Mouse (Mus musculus) megakaryocyte, embryonic 14.5 days (primary cell): ENCODE data around the gene Ankdd1b. TPM values are rescaled to one million over a fixed set of nuclear protein-coding genes. Genes with fewer than 3 reads are reported as not detected.
A peak's percentile ranks its signal among the peaks of the same experiment; 100 is the strongest.

Experiments
- H3K27me3 ChIP-seq: replicated peaks from 2 replicates; pipeline ENCODE3; 2012; ENCODE audit warnings: inconsistent platforms
- H3K36me3 ChIP-seq: replicated peaks from 2 replicates; pipeline ENCODE3; 2012; ENCODE audit warnings: low read length, inconsistent platforms, mixed read lengths
- H3K4me1 ChIP-seq: 2 replicates; pipeline ENCODE4 v1.6.1; 2012; ENCODE audit warnings: inconsistent platforms
- H3K4me3 ChIP-seq: replicated peaks from 2 replicates; pipeline ENCODE3; 2012; ENCODE audit warnings: moderate library complexity, mild to moderate bottlenecking, inconsistent platforms
- H3K9me3 ChIP-seq: 2 replicates; pipeline ENCODE4 v1.6.1; 2012; ENCODE audit warnings: inconsistent platforms
- FLI1 ChIP-seq: IDR thresholded peaks from 2 replicates; pipeline ENCODE4 v1.6.1; 2012; ENCODE audit warnings: low read length, inconsistent platforms, mixed read lengths
- GATA1 ChIP-seq: IDR thresholded peaks from 3 replicates; pipeline ENCODE4 v1.6.1; 2012; ENCODE audit warnings: mixed read lengths, low read length, inconsistent platforms, borderline replicate concordance
- polyA plus RNA-seq: library from polyadenylated mRNA; stranded (reverse); fragments of >175 nt; gene quantifications from 2 replicates; pipeline ENCODE4 v1.2.3, GENCODE M21; 2012; ENCODE audit warnings: low replicate concordance; ENCODE audit not compliant: insufficient read depth

Ankdd1b gene
- not detected in 2 replicates for polyA plus RNA-seq

GRCm38 (mm10) chr13:96470957-96471356, at the start of gene Ankdd1b:
Ankdd1b (minus strand) TSS chr13:96471198.
- Histone ChIP-seq H3K4me3 (no peak within 1 kb of the TSS), H3K27me3 (peaks cover 5% of the 10 kb centered on the region), H3K36me3 (no peaks in the 10 kb centered on the region), H3K4me1 (peaks cover 4% of the 10 kb centered on the region), H3K9me3 (no peaks in the 10 kb centered on the region)
- TF ChIP-seq GATA1 (no peak), FLI1 (no peak)

- Histone ChIP-seq H3K4me3 (no peak overlapping the region), H3K27me3 (no peaks in the 10 kb centered on the region), H3K9me3 (no peaks in the 10 kb centered on the region), H3K4me1 (peaks cover 63% of the 10 kb centered on the region), H3K36me3 (peaks cover 70% of the 10 kb centered on the region)
- TF ChIP-seq FLI1 (no peak), GATA1 (no peak)
Measured at GRCm38 (mm10) chr13:96517335-96517734, 46.3 kb upstream of the Ankdd1b start.

GRCm38 (mm10) chr13:96516249-96516648, 45.3 kb upstream of the Ankdd1b start:
- H3K36me3 ChIP-seq, result peaks cover 69% of the 10 kb centered on the region
- H3K4me1 ChIP-seq, result peaks cover 68% of the 10 kb centered on the region
- no peak overlapping the region for H3K4me3 ChIP-seq
- TF ChIP-seq GATA1 (no peak), FLI1 (no peak)
- no peaks in the 10 kb centered on the region for H3K27me3 ChIP-seq
- no peaks in the 10 kb centered on the region for H3K9me3 ChIP-seq

GRCm38 (mm10) chr13:96514154-96514942, 43.4 kb upstream of the Ankdd1b start:
- H3K36me3 ChIP-seq, result peaks cover 66% of the 10 kb centered on the region
- TF ChIP-seq FLI1, result no peak
- no peak for TF ChIP-seq GATA1
- no peaks in the 10 kb centered on the region for H3K27me3 ChIP-seq
- H3K4me3 ChIP-seq, result peak overlapping the region; percentile 47
- H3K4me1 ChIP-seq, result peaks cover 74% of the 10 kb centered on the region
- H3K9me3 ChIP-seq, result no peaks in the 10 kb centered on the region

- H3K36me3 ChIP-seq, result peaks cover 76% of the 10 kb centered on the region
- H3K9me3 ChIP-seq, result no peaks in the 10 kb centered on the region
- TF ChIP-seq FLI1, result no peak
- TF ChIP-seq GATA1, result no peak
- peak overlapping the region; percentile 65 for H3K4me3 ChIP-seq
- peaks cover 84% of the 10 kb centered on the region for H3K4me1 ChIP-seq
- no peaks in the 10 kb centered on the region for H3K27me3 ChIP-seq
Measured at GRCm38 (mm10) chr13:96511893-96512292, 40.9 kb upstream of the Ankdd1b start.

- TF ChIP-seq GATA1 (no peak), FLI1 (no peak)
- no peaks in the 10 kb centered on the region for H3K9me3 ChIP-seq
- peaks cover 75% of the 10 kb centered on the region for H3K36me3 ChIP-seq
- peak overlapping the region; percentile 87 for H3K4me3 ChIP-seq
- peaks cover 84% of the 10 kb centered on the region for H3K4me1 ChIP-seq
- H3K27me3 ChIP-seq, result no peaks in the 10 kb centered on the region
Measured at GRCm38 (mm10) chr13:96511262-96511661, 40.3 kb upstream of the Ankdd1b start.

- H3K27me3 ChIP-seq, result no peaks in the 10 kb centered on the region
- peaks cover 76% of the 10 kb centered on the region for H3K36me3 ChIP-seq
- H3K4me1 ChIP-seq, result peaks cover 84% of the 10 kb centered on the region
- H3K9me3 ChIP-seq, result no peaks in the 10 kb centered on the region
- peak overlapping the region; percentile 87 for H3K4me3 ChIP-seq
- TF ChIP-seq GATA1 (no peak), FLI1 (no peak)
Measured at GRCm38 (mm10) chr13:96510635-96511034, 39.6 kb upstream of the Ankdd1b start.

GRCm38 (mm10) chr13:96507541-96507940, 36.5 kb upstream of the Ankdd1b start:
- H3K4me3 ChIP-seq, result no peak overlapping the region
- H3K36me3 ChIP-seq, result peaks cover 67% of the 10 kb centered on the region
- TF ChIP-seq FLI1 (no peak), GATA1 (no peak)
- no peaks in the 10 kb centered on the region for H3K9me3 ChIP-seq
- peaks cover 65% of the 10 kb centered on the region for H3K4me1 ChIP-seq
- H3K27me3 ChIP-seq, result no peaks in the 10 kb centered on the region

GRCm38 (mm10) chr13:96506313-96506712, 35.3 kb upstream of the Ankdd1b start:
- H3K36me3 ChIP-seq, result peaks cover 72% of the 10 kb centered on the region
- TF ChIP-seq GATA1 (no peak), FLI1 (no peak)
- H3K9me3 ChIP-seq, result no peaks in the 10 kb centered on the region
- H3K4me3 ChIP-seq, result peak overlapping the region; percentile 20
- peaks cover 55% of the 10 kb centered on the region for H3K4me1 ChIP-seq
- no peaks in the 10 kb centered on the region for H3K27me3 ChIP-seq

- TF ChIP-seq GATA1 (no peak), FLI1 (no peak)
- H3K27me3 ChIP-seq, result no peaks in the 10 kb centered on the region
- peaks cover 48% of the 10 kb centered on the region for H3K4me1 ChIP-seq
- no peaks in the 10 kb centered on the region for H3K9me3 ChIP-seq
- H3K4me3 ChIP-seq, result no peak overlapping the region
- peaks cover 78% of the 10 kb centered on the region for H3K36me3 ChIP-seq
Measured at GRCm38 (mm10) chr13:96505661-96506060, 34.7 kb upstream of the Ankdd1b start.
